Mouse (Mus musculus): ENCODE data around the gene Olfr548-ps1. TPM values are rescaled to one million over a fixed set of nuclear protein-coding genes. Genes with fewer than 3 reads are reported as not detected.
A peak's percentile ranks its signal among the peaks of the same experiment; 100 is the strongest.
"Not testable (repeated sequence)": the region's sequence is repeated elsewhere in the genome, so short reads cannot be mapped to it uniquely, and the experiment has no call there.

Gene Olfr548-ps1
- polyA plus RNA-seq (2014; fragmentation: Nextera tagmentation; extraction: Ambion mirVana): not detected in 2 replicates

- Histone ChIP-seq H3K36me3 (ENCODE audit: control insufficient read depth, insufficient read depth, low read length) (no peaks in the 10 kb centered on the region), H3K9ac (ENCODE audit: low read depth, low read length) (no peak within 1 kb of the TSS), H3K4me1 (ENCODE audit: control insufficient read depth, insufficient read depth, low read length) (no peaks in the 10 kb centered on the region), H3K27me3 (replicated peaks; ENCODE audit: control insufficient read depth, insufficient read depth, low read length) (no peaks in the 10 kb centered on the region), H3K4me2 (ENCODE audit: low read depth, low read length) (no peak within 1 kb of the TSS), H3K27ac (replicated peaks; ENCODE audit: low read depth, low read length) (no peak within 1 kb of the TSS), H3K9me3 (ENCODE audit: control insufficient read depth, low read length) (no peaks in the 10 kb centered on the region), H3K4me3 (ENCODE audit: low read depth, low read length) (no peak within 1 kb of the TSS)
- 80% methylated on average over 2 of the region's 2 CpGs for WGBS
- DNase-seq (ENCODE audit: low spot score) (no peak), ATAC-seq (ENCODE audit: low read depth) (no peak)
These were observed at the start of gene Olfr548-ps1 for GRCm38 (mm10) chr7:102540596-102540995. Gene Olfr548-ps1, plus strand, starts transcription at chr7:102540896.

DNA sequence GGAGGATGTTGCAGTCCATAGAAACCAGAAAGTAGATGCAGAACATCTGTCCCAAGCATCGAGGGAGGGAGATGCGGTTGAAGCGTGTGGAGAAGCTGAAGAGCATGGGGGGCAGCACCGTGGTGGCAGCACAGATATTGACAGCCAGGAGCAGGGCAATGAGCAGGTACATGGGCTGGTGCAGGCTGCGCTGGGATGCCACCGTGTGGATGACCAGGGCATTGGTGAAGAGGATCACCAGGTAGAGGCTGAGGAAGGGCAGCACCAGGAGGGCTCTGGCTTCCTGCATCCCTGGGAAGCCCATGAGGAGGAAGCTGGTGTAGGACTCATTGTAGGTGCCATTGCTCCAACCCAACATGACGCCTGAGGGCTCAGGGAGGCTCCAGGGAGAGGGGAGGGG lies 46.3 kb upstream of the Olfr548-ps1 start:
- H3K36me3 ChIP-seq (ENCODE audit: control insufficient read depth, insufficient read depth, low read length); H3K4me2 ChIP-seq (ENCODE audit: low read depth, low read length); H3K27ac ChIP-seq (replicated peaks; ENCODE audit: low read depth, low read length); H3K27me3 ChIP-seq (replicated peaks; ENCODE audit: control insufficient read depth, insufficient read depth, low read length); H3K4me3 ChIP-seq (ENCODE audit: low read depth, low read length); H3K9me3 ChIP-seq (ENCODE audit: control insufficient read depth, low read length); ATAC-seq (ENCODE audit: low read depth); DNase-seq (ENCODE audit: low spot score); H3K4me1 ChIP-seq (ENCODE audit: control insufficient read depth, insufficient read depth, low read length); H3K9ac ChIP-seq (ENCODE audit: low read depth, low read length): not testable (repeated sequence)
- WGBS: 58% methylated on average over 7 of the region's 7 CpGs

GRCm38 (mm10) chr7:102499473-102499872 lies 41.2 kb upstream of the Olfr548-ps1 start, which contains the start of gene Olfr545:
Gene Olfr545, minus strand, starts transcription at chr7:102499573.
- H3K4me3 ChIP-seq (ENCODE audit: low read depth, low read length): no peak within 1 kb of the TSS
- H3K4me1 ChIP-seq (ENCODE audit: control insufficient read depth, insufficient read depth, low read length): no peaks in the 10 kb centered on the region
- no peak for DNase-seq (ENCODE audit: low spot score)
- no peaks in the 10 kb centered on the region for H3K36me3 ChIP-seq (ENCODE audit: control insufficient read depth, insufficient read depth, low read length)
- H3K9ac ChIP-seq (ENCODE audit: low read depth, low read length): no peak within 1 kb of the TSS
- H3K4me2 ChIP-seq (ENCODE audit: low read depth, low read length): no peak within 1 kb of the TSS
- no peaks in the 10 kb centered on the region for H3K9me3 ChIP-seq (ENCODE audit: control insufficient read depth, low read length)
- no peaks in the 10 kb centered on the region for H3K27me3 ChIP-seq (replicated peaks; ENCODE audit: control insufficient read depth, insufficient read depth, low read length)
- H3K27ac ChIP-seq (replicated peaks; ENCODE audit: low read depth, low read length): no peak within 1 kb of the TSS
- ATAC-seq (ENCODE audit: low read depth): no peak
- WGBS: 58% methylated on average over 3 of the region's 3 CpGs

- 65% methylated on average over 5 of the region's 5 CpGs for WGBS
- Histone ChIP-seq H3K36me3 (ENCODE audit: control insufficient read depth, insufficient read depth, low read length) (no peaks in the 10 kb centered on the region), H3K27ac (replicated peaks; ENCODE audit: low read depth, low read length) (no peak overlapping the region), H3K27me3 (replicated peaks; ENCODE audit: control insufficient read depth, insufficient read depth, low read length) (no peaks in the 10 kb centered on the region), H3K9ac (ENCODE audit: low read depth, low read length) (no peak overlapping the region), H3K4me3 (ENCODE audit: low read depth, low read length) (no peak overlapping the region), H3K4me2 (ENCODE audit: low read depth, low read length) (no peak overlapping the region), H3K4me1 (ENCODE audit: control insufficient read depth, insufficient read depth, low read length) (no peaks in the 10 kb centered on the region), H3K9me3 (ENCODE audit: control insufficient read depth, low read length) (no peaks in the 10 kb centered on the region)
- ATAC-seq (ENCODE audit: low read depth) (no peak), DNase-seq (ENCODE audit: low spot score) (no peak)
These were observed 38.7 kb upstream of the Olfr548-ps1 start for GRCm38 (mm10) chr7:102501986-102502385.

GRCm38 (mm10) chr7:102506848-102507247 lies 33.8 kb upstream of the Olfr548-ps1 start:
- peak; percentile 62 for DNase-seq (ENCODE audit: low spot score)
- H3K4me2 ChIP-seq (ENCODE audit: low read depth, low read length): no peak overlapping the region
- H3K4me3 ChIP-seq (ENCODE audit: low read depth, low read length): no peak overlapping the region
- ATAC-seq (ENCODE audit: low read depth): peak; percentile 77
- no peaks in the 10 kb centered on the region for H3K36me3 ChIP-seq (ENCODE audit: control insufficient read depth, insufficient read depth, low read length)
- no peaks in the 10 kb centered on the region for H3K4me1 ChIP-seq (ENCODE audit: control insufficient read depth, insufficient read depth, low read length)
- 45% methylated on average over 3 of the region's 3 CpGs for WGBS
- no peaks in the 10 kb centered on the region for H3K27me3 ChIP-seq (replicated peaks; ENCODE audit: control insufficient read depth, insufficient read depth, low read length)
- H3K9me3 ChIP-seq (ENCODE audit: control insufficient read depth, low read length): no peaks in the 10 kb centered on the region
- no peak overlapping the region for H3K9ac ChIP-seq (ENCODE audit: low read depth, low read length)
- no peak overlapping the region for H3K27ac ChIP-seq (replicated peaks; ENCODE audit: low read depth, low read length)

GRCm38 (mm10) chr7:102508066-102508465 lies 32.6 kb upstream of the Olfr548-ps1 start:
- Histone ChIP-seq H3K4me1 (ENCODE audit: control insufficient read depth, insufficient read depth, low read length) (no peaks in the 10 kb centered on the region), H3K4me2 (ENCODE audit: low read depth, low read length) (no peak overlapping the region), H3K27ac (replicated peaks; ENCODE audit: low read depth, low read length) (no peak overlapping the region), H3K9ac (ENCODE audit: low read depth, low read length) (no peak overlapping the region), H3K36me3 (ENCODE audit: control insufficient read depth, insufficient read depth, low read length) (no peaks in the 10 kb centered on the region), H3K9me3 (ENCODE audit: control insufficient read depth, low read length) (no peaks in the 10 kb centered on the region), H3K27me3 (replicated peaks; ENCODE audit: control insufficient read depth, insufficient read depth, low read length) (peaks cover 5% of the 10 kb centered on the region; the same call in 1 of the 2 replicates), H3K4me3 (ENCODE audit: low read depth, low read length) (no peak overlapping the region)
- ATAC-seq (ENCODE audit: low read depth) (no peak), DNase-seq (ENCODE audit: low spot score) (no peak)
- WGBS: 82% methylated on average over 9 of the region's 9 CpGs

DNA sequence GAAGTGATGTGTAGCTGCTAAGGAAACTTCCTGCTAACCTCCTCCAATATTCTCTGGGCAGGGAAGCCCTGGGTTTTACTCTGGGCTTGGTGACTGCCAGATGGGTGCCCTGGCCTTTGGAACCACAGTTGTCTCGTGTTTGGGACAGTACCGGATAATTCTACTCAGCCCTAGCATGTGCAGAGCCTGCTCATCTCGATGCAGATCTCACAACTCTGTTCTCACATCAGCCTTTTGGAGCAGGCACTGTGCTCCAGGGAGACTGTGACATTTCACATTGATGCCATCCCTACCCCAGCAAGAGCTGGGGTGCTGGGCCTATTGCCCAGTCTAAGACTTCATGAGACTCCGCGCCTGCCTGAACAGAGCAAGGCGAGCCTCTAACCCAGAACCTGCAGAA lies 32.0 kb upstream of the Olfr548-ps1 start:
- H3K27me3 ChIP-seq (replicated peaks; ENCODE audit: control insufficient read depth, insufficient read depth, low read length): peaks cover 5% of the 10 kb centered on the region; the same call in 1 of the 2 replicates
- peaks cover 5% of the 10 kb centered on the region; the same call in 1 of the 2 replicates for H3K4me1 ChIP-seq (ENCODE audit: control insufficient read depth, insufficient read depth, low read length)
- no peak overlapping the region for H3K4me3 ChIP-seq (ENCODE audit: low read depth, low read length)
- no peak overlapping the region for H3K4me2 ChIP-seq (ENCODE audit: low read depth, low read length)
- DNase-seq (ENCODE audit: low spot score) (no peak), ATAC-seq (ENCODE audit: low read depth) (no peak)
- H3K27ac ChIP-seq (replicated peaks; ENCODE audit: low read depth, low read length): no peak overlapping the region
- H3K36me3 ChIP-seq (ENCODE audit: control insufficient read depth, insufficient read depth, low read length): no peaks in the 10 kb centered on the region
- H3K9me3 ChIP-seq (ENCODE audit: control insufficient read depth, low read length): no peaks in the 10 kb centered on the region
- WGBS: 81% methylated on average over 6 of the region's 6 CpGs
- no peak overlapping the region for H3K9ac ChIP-seq (ENCODE audit: low read depth, low read length)

DNA sequence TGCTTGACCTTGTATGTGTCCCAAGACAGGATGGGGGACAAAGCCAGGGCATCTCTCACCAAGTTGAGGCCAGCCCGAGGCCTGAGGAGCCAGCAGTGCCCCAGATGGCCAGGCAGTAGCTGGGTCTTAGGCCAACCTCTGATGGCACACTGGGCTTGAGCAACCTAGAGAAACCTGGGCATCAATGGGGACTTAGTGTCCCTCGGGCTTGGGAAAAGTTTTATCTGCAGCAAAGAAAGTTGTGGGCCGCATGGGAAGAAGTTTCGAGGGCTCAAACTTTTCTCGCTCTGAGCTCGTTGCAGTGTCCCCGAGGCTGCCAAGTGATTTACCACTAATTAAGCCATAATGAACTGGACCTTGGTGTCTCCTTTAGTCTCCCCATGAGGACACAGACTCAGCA lies 31.0 kb upstream of the Olfr548-ps1 start:
- DNase-seq (ENCODE audit: low spot score): no peak
- Histone ChIP-seq H3K36me3 (ENCODE audit: control insufficient read depth, insufficient read depth, low read length) (no peaks in the 10 kb centered on the region), H3K4me2 (ENCODE audit: low read depth, low read length) (no peak overlapping the region), H3K4me1 (ENCODE audit: control insufficient read depth, insufficient read depth, low read length) (peaks cover 5% of the 10 kb centered on the region; the same call in 1 of the 2 replicates), H3K27ac (replicated peaks; ENCODE audit: low read depth, low read length) (no peak overlapping the region), H3K4me3 (ENCODE audit: low read depth, low read length) (no peak overlapping the region), H3K27me3 (replicated peaks; ENCODE audit: control insufficient read depth, insufficient read depth, low read length) (peaks cover 13% of the 10 kb centered on the region; the same call in 1 of the 2 replicates), H3K9me3 (ENCODE audit: control insufficient read depth, low read length) (no peaks in the 10 kb centered on the region), H3K9ac (ENCODE audit: low read depth, low read length) (no peak overlapping the region)
- WGBS: 78% methylated on average over 7 of the region's 7 CpGs
- no peak for ATAC-seq (ENCODE audit: low read depth)

DNA sequence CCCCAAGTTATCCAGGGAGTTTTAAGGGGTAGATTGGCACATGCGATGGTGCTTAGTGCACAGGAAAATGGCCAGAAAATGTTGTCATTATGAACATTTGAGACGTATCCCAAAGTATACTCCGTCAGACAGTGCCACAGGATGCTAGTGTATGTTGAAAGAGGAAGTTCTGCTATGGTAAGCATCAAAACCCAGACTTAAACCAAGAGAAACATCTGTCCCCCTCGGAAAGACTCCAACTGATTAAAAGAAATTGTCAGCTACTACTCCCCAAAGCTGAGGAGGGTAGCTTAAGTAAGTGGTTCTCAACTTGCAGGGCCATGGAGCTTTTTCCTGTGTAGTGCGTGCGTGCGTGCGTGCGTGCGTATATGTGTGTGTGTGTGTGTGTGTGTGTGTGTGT lies 28.8 kb upstream of the Olfr548-ps1 start:
- Histone ChIP-seq H3K9me3 (ENCODE audit: control insufficient read depth, low read length) (no peaks in the 10 kb centered on the region), H3K36me3 (ENCODE audit: control insufficient read depth, insufficient read depth, low read length) (no peaks in the 10 kb centered on the region), H3K4me2 (ENCODE audit: low read depth, low read length) (no peak overlapping the region), H3K27me3 (replicated peaks; ENCODE audit: control insufficient read depth, insufficient read depth, low read length) (peaks cover 13% of the 10 kb centered on the region; the same call in 1 of the 2 replicates), H3K27ac (replicated peaks; ENCODE audit: low read depth, low read length) (no peak overlapping the region), H3K4me1 (ENCODE audit: control insufficient read depth, insufficient read depth, low read length) (peaks cover 9% of the 10 kb centered on the region), H3K4me3 (ENCODE audit: low read depth, low read length) (no peak overlapping the region), H3K9ac (ENCODE audit: low read depth, low read length) (no peak overlapping the region)
- 83% methylated on average over 10 of the region's 10 CpGs for WGBS
- DNase-seq (ENCODE audit: low spot score): no peak
- no peak for ATAC-seq (ENCODE audit: low read depth)

Measured in embryonic facial prominence, embryonic 14.5 days (tissue).